Mouse (Mus musculus) MEL (cell line): ENCODE data around the gene Slc46a2. TPM values are rescaled to one million over a fixed set of nuclear protein-coding genes. Genes with fewer than 3 reads are reported as not detected.

Experiments
- DNase-seq: peaks from one replicate; pipeline ENCODE4 v3.0.0; 2011; ENCODE audit warnings: low read depth, low spot score
- H3K27ac ChIP-seq: 2 replicates; pipeline ENCODE4 v1.5.1; 2012; ENCODE audit warnings: low read depth, mild to moderate bottlenecking, control low read depth, low read length, moderate library complexity; ENCODE audit not compliant: control insufficient read depth
- H3K27me3 ChIP-seq, 2 experiments: fragments of 150-350 bp in 1 of 2; sonication (generic) in 1 of 2; 2 replicates each; pipeline ENCODE4 v1.6.1; 2012; ENCODE audit warnings: low read length in 2 of 2, mild to moderate bottlenecking in 2 of 2, improper control_type of control experiment in 1 of 2, moderate library complexity in 1 of 2; ENCODE audit not compliant: insufficient read depth in 2 of 2, control insufficient read depth in 1 of 2
- H3K36me3 ChIP-seq, 2 experiments: 2 replicates each; pipeline ENCODE4 v1.6.1; 2012 to 2014; ENCODE audit warnings: low read length in 2 of 2, improper control_type of control experiment in 1 of 2, inconsistent platforms in 1 of 2, mild to moderate bottlenecking in 1 of 2; ENCODE audit not compliant: insufficient read depth in 2 of 2, control insufficient read depth in 1 of 2
- H3K4me1 ChIP-seq, 2 experiments: fragments of 150-350 bp in 1 of 2; sonication (generic) in 1 of 2; 2 replicates each; pipeline ENCODE4 v1.6.1; 2012; ENCODE audit warnings: low read length in 2 of 2, improper control_type of control experiment in 1 of 2, mild to moderate bottlenecking in 1 of 2; ENCODE audit not compliant: insufficient read depth in 2 of 2, control insufficient read depth in 1 of 2
- H3K4me3 ChIP-seq, 2 experiments: fragments of 150-350 bp in 1 of 2; sonication (generic) in 1 of 2; 2 replicates each; pipeline ENCODE4 v1.5.1; 2012; ENCODE audit warnings: low read depth in 2 of 2, low read length in 2 of 2, mild to moderate bottlenecking in 2 of 2, moderate library complexity in 2 of 2, control low read depth in 1 of 2, improper control_type of control experiment in 1 of 2; ENCODE audit not compliant: control insufficient read depth in 1 of 2, insufficient read depth in 1 of 2
- H3K79me2 ChIP-seq: 2 replicates; pipeline ENCODE4 v1.6.1; 2012; ENCODE audit warnings: mild to moderate bottlenecking, low read length, moderate library complexity; ENCODE audit not compliant: control insufficient read depth, poor library complexity, insufficient read depth
- H3K9ac ChIP-seq: 2 replicates; pipeline ENCODE4 v1.6.1; 2012; ENCODE audit warnings: low read depth, mild to moderate bottlenecking, control low read depth, low read length, moderate library complexity; ENCODE audit not compliant: control insufficient read depth, poor library complexity, severe bottlenecking
- H3K9me3 ChIP-seq: fragments of 150-350 bp; sonication (generic); replicated peaks from 2 replicates; pipeline ENCODE4 v1.6.1; 2012; ENCODE audit warnings: mild to moderate bottlenecking, low read length, improper control_type of control experiment, moderate library complexity; ENCODE audit not compliant: insufficient read depth
- CHD1 ChIP-seq: IDR thresholded peaks from 2 replicates; pipeline ENCODE4 v1.6.1; 2012; ENCODE audit warnings: low read depth, mild to moderate bottlenecking, inconsistent platforms, low read length, improper control_type of control experiment
- CHD2 ChIP-seq: IDR thresholded peaks from 2 replicates; pipeline ENCODE4 v1.6.1; 2011; ENCODE audit warnings: low read length, improper control_type of control experiment
- E2F4 ChIP-seq: IDR thresholded peaks from 2 replicates; pipeline ENCODE4 v1.6.1; 2011; ENCODE audit warnings: low read depth, low read length, improper control_type of control experiment, borderline replicate concordance
- EP300 ChIP-seq, 2 experiments: IDR thresholded peaks; 2 replicates each; pipeline ENCODE4 v1.6.1; 2011; ENCODE audit warnings: improper control_type of control experiment in 2 of 2, low read length in 2 of 2, low read depth in 1 of 2, mild to moderate bottlenecking in 1 of 2
- ETS1 ChIP-seq: IDR thresholded peaks from 2 replicates; pipeline ENCODE4 v1.6.1; 2012; ENCODE audit warnings: low read depth, mild to moderate bottlenecking, inconsistent platforms, low read length, improper control_type of control experiment, moderate library complexity
- KAT2A ChIP-seq: conservative IDR thresholded peaks from 2 replicates; pipeline ENCODE4 v1.6.1; 2012; ENCODE audit warnings: low read depth, low read length, improper control_type of control experiment, inconsistent platforms
- MAFK ChIP-seq: IDR thresholded peaks from 2 replicates; pipeline ENCODE4 v1.6.1; 2011; ENCODE audit warnings: low read depth, mild to moderate bottlenecking, low read length, improper control_type of control experiment, borderline replicate concordance
- MAX ChIP-seq: IDR thresholded peaks from 2 replicates; pipeline ENCODE4 v1.6.1; 2011; ENCODE audit warnings: low read length, improper control_type of control experiment
- MEF2A ChIP-seq: IDR thresholded peaks from 2 replicates; pipeline ENCODE4 v1.6.1; 2014; ENCODE audit warnings: low read depth, mild to moderate bottlenecking, inconsistent platforms, low read length, improper control_type of control experiment; ENCODE audit not compliant: poor library complexity, insufficient replicate concordance, severe bottlenecking; ENCODE audit errors: extremely low read depth
- MYC ChIP-seq: IDR thresholded peaks from 2 replicates; pipeline ENCODE4 v1.6.1; 2011; ENCODE audit warnings: low read depth, mild to moderate bottlenecking, low read length, improper control_type of control experiment, moderate library complexity
- NELFE ChIP-seq: IDR thresholded peaks from 2 replicates; pipeline ENCODE4 v1.6.1; 2011; ENCODE audit warnings: low read depth, low read length, improper control_type of control experiment
- POLR2A ChIP-seq, 2 experiments: IDR thresholded peaks; 2 replicates each; pipeline ENCODE4 v1.6.1; 2011 to 2012; ENCODE audit warnings: low read length in 2 of 2, mild to moderate bottlenecking in 2 of 2, control low read depth in 1 of 2, improper control_type of control experiment in 1 of 2, low read depth in 1 of 2, moderate library complexity in 1 of 2; ENCODE audit not compliant: control insufficient read depth in 1 of 2, insufficient read depth in 1 of 2, poor library complexity in 1 of 2
- RAD21 ChIP-seq: IDR thresholded peaks from 2 replicates; pipeline ENCODE4 v1.6.1; 2011; ENCODE audit warnings: mild to moderate bottlenecking, low read depth, low read length, improper control_type of control experiment
- SMC3 ChIP-seq: IDR thresholded peaks from 2 replicates; pipeline ENCODE4 v1.6.1; 2011; ENCODE audit warnings: low read depth, low read length, improper control_type of control experiment
- TBP ChIP-seq: IDR thresholded peaks from 2 replicates; pipeline ENCODE4 v1.8.0; 2011; ENCODE audit warnings: low read depth, low read length, improper control_type of control experiment
- TCF12 ChIP-seq: IDR thresholded peaks from 2 replicates; pipeline ENCODE4 v1.6.1; 2014; ENCODE audit warnings: low read depth, mild to moderate bottlenecking, inconsistent platforms, low read length, improper control_type of control experiment, moderate library complexity
- USF1 ChIP-seq: IDR thresholded peaks from 2 replicates; pipeline ENCODE4 v1.6.1; 2014; ENCODE audit warnings: low read depth, mild to moderate bottlenecking, inconsistent platforms, low read length, improper control_type of control experiment, moderate library complexity
- ZC3H11A ChIP-seq: IDR thresholded peaks from 2 replicates; pipeline ENCODE4 v1.6.1; 2012; ENCODE audit warnings: low read depth, mild to moderate bottlenecking, inconsistent platforms, low read length, improper control_type of control experiment
- ZKSCAN1 ChIP-seq: IDR thresholded peaks from 2 replicates; pipeline ENCODE4 v1.6.1; 2012; ENCODE audit warnings: low read depth, mild to moderate bottlenecking, inconsistent platforms, low read length, improper control_type of control experiment, moderate library complexity
- ZMIZ1 ChIP-seq: IDR thresholded peaks from 2 replicates; pipeline ENCODE4 v1.6.1; 2012; ENCODE audit warnings: low read depth, mild to moderate bottlenecking, inconsistent platforms, low read length, improper control_type of control experiment, moderate library complexity
- ZNF384 ChIP-seq: IDR thresholded peaks from 2 replicates; pipeline ENCODE4 v1.6.1; 2012; ENCODE audit warnings: low read depth, mild to moderate bottlenecking, inconsistent platforms, low read length, improper control_type of control experiment
- polyA plus RNA-seq, 2 experiments: library from polyadenylated mRNA; stranded (reverse) in 1 of 2; unstranded in 1 of 2; fragments of >175 nt in 1 of 2; fragments of >200 nt in 1 of 2; gene quantifications; 2 replicates each; pipeline versions ENCODE4 v1.2.1 to v1.2.4; 2012; ENCODE audit warnings: low replicate concordance in 2 of 2, low read depth in 1 of 2; ENCODE audit not compliant: insufficient read length in 2 of 2, insufficient read depth in 1 of 2, missing spikeins in 1 of 2
- total RNA-seq: library from RNA; depleted of rRNA; stranded (reverse); fragments of 300-350 nt; gene quantifications from 2 replicates; pipeline ENCODE4 v1.2.3, GENCODE M21; 2012

Slc46a2 gene
- total and polyA plus RNA-seq, 3 experiments, result not detected

DNA sequence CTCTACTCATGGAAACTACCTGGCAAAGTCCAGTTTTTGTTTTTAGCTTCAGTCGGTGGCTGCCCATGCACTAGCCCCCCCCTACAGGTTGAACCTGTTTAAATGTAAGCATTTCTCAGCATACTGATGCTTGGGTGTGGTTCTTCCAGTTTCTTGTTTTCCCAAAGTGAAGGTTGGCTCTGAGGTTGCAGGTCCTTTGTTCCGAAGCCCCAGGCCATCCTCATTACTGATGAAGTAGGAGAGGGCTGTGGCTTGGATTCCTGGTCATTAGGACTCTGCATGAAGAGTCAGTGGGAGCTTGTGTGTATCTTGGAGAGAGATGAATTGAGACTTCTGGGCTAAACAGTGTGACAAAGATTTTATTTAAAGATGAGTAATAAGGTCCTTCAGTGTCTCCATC lies 33.6 kb downstream of the Slc46a2 start:
- TF ChIP-seq NELFE (no peak), POLR2A (IDR thresholded peaks at IDR 0.05; ENCODE audit: control insufficient read depth in 1 of 2, insufficient read depth in 1 of 2, low read depth in 1 of 2, low read length in 2 of 2, poor library complexity in 1 of 2) (no peak), TBP (no peak), EP300 (IDR thresholded peaks at IDR 0.05; ENCODE audit: low read depth in 1 of 2, low read length in 2 of 2) (no peak), CHD2 (no peak), ZMIZ1 (no peak)
- H3K27me3 ChIP-seq, result no peaks in the 10 kb centered on the region
- H3K9me3 ChIP-seq, result no peaks in the 10 kb centered on the region
- H3K27ac ChIP-seq, result no peak overlapping the region
- no peak overlapping the region for H3K4me3 ChIP-seq
- 0 out of 4 replicates have a peak, but pooled peaks cover 0 to 6% of the 10 kb centered on the region in 2 experiments for H3K4me1 ChIP-seq
- peaks cover 0 to 2% of the 10 kb centered on the region in 2 experiments; a peak in 2 of 4 replicates for H3K36me3 ChIP-seq
- no peak overlapping the region for H3K9ac ChIP-seq
- no peaks in the 10 kb centered on the region for H3K79me2 ChIP-seq
- DNase-seq, result no peak

DNA sequence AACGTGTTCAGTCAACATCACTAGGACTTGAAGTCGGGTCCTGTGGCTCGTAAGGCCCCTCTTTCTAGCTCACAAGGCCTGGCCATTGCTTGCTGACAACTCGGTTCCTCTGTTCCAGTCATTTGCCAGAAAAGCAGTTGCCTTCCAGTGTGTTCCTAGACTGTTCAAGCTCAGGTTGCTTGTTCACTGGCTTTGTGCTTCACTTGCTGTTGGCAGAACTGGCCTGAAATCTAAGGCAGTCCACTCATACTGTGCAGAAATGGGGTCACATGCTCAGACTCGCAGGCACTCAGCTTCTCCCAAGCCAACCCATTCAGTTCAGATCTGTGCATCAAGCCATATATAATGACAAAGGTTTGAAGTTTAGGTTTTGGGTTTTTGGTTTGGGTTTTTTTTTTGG lies 34.1 kb downstream of the Slc46a2 start:
- DNase-seq, result no peak
- TF ChIP-seq TBP (no peak), SMC3 (no peak), MYC (no peak), E2F4 (no peak), RAD21 (no peak), CHD2 (no peak), NELFE (no peak), MAX (no peak), ZNF384 (no peak), CHD1 (no peak), ZC3H11A (no peak), EP300 (IDR thresholded peaks at IDR 0.05; ENCODE audit: low read depth in 1 of 2, low read length in 2 of 2) (no peak), KAT2A (no peak), ZKSCAN1 (no peak), MEF2A (no peak), ETS1 (no peak), TCF12 (no peak), ZMIZ1 (no peak), USF1 (no peak), MAFK (no peak)
- TF ChIP-seq, all 39 proteins: peak for 0
- H3K9me3 ChIP-seq, result no peaks in the 10 kb centered on the region
- no peak overlapping the region for H3K27ac ChIP-seq
- no peak overlapping the region for H3K9ac ChIP-seq
- H3K36me3 ChIP-seq, result peaks cover 0 to 2% of the 10 kb centered on the region in 2 experiments; a peak in 2 of 4 replicates
- no peaks in the 10 kb centered on the region for H3K27me3 ChIP-seq
- 0 out of 4 replicates have a peak, but pooled peaks cover 0 to 6% of the 10 kb centered on the region in 2 experiments for H3K4me1 ChIP-seq
- H3K4me3 ChIP-seq, result no peak overlapping the region
- no peaks in the 10 kb centered on the region for H3K79me2 ChIP-seq
